Mouse (Mus musculus): ENCODE data around the gene Zfand6.

Gene Zfand6

GRCm38 (mm10) chr7:84594087-84594916, 95.5 kb downstream of the Zfand6 start:
- DNase-seq (ENCODE audit: low spot score), result no peak

DNA sequence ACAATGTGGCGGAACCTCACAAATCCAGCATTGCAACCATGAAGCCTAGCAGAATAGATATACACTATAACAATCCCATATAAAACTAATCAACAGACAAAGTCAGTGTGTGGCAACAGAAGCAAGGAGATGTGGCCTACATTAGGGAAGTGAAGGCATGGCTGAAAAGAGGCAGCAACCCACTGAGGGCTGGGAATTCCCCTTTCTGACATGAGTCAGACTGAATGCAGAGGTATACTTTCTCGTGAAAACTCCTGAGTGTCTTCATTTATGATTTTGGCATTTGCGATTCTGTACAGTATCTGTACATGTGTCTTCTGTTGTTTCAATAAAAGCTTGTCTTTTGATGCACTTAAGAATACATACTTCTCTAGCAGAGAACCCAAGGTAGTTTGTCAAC, 98.4 kb downstream of the Zfand6 start:
- no peak for DNase-seq (ENCODE audit: low spot score)

- DNase-seq (ENCODE audit: low spot score), result no peak
These were observed 99.1 kb downstream of the Zfand6 start for GRCm38 (mm10) chr7:84590622-84591021.

DNA sequence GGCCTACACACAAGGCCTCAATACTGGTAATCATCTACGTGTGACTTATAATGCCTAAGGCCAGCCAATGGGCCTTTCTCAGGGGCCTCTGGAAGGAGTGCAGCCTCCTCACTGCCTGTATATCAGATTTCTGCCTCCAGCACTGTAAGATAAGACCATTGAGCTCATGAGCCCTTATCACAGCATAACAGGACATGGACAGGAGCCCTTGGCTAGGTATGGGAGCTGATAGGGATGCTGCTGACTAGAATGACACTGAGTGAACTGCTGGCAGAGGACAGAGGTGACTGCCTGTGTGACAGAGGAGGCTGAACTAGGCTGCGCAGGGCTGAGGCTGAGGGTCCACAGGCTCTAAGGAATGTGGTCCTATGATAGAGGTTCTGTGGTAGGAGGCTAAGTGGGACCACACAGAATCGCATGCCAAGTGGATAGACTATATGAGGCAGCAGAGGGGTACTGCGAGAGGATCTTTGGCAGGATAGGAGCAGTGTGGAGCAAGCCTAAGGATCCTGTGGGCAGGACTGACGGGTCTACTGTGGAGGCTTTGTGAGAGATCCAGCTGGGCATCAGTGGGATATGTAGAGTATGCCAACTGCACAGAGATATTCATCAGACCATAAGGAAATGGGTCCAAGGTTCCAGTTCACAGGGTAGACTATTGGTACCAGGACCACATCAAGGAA, 102.5 kb downstream of the Zfand6 start:
- DNase-seq (ENCODE audit: low spot score), result no peak

GRCm38 (mm10) chr7:84586360-84587100, 103.2 kb downstream of the Zfand6 start:
- no peak for DNase-seq (ENCODE audit: low spot score)

DNA sequence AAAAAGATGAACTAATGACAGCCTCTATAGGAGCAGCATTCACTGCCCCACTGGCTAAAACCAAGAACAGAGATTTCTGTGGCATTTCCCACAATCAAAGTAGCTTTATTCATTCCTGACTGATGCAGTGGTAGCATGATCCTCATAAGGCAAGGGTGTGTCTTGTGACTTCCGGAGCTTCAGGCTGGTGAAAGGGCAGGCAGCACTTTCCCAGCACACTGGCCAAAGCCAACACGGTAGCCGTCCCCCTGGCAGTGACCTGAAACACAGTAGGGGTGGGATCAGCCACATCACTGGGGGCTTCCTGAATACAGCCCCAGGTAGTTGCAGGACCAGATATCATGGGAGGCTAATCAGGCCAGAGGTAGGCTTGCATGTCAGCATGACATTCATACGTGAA, 104.7 kb downstream of the Zfand6 start:
- DNase-seq (ENCODE audit: low spot score), result no peak

- DNase-seq (ENCODE audit: low spot score), result no peak
These were observed 110.0 kb downstream of the Zfand6 start for GRCm38 (mm10) chr7:84579769-84580168.

DNA sequence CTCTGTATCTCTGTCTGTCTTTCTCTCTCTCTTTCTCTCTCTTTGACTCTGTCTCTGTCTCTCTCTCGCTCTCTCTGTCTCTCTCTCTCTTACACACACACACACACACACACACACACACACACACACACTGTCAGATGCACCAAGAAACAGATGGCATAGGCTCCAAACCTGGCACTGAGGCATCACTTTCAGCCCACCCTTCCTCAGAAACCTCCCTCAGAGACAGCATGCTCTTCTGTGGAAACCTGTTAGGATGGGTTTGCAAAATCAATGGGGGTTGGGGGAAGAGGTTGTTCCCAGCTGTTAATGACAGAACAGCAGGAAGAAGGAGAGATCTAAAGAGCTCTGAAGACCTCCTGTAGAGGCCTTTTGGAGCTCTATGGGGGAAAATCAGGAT, 110.9 kb downstream of the Zfand6 start:
- no peak for DNase-seq (ENCODE audit: low spot score)

GRCm38 (mm10) chr7:84577034-84577433, 112.7 kb downstream of the Zfand6 start:
- DNase-seq (ENCODE audit: low spot score), result no peak

DNA sequence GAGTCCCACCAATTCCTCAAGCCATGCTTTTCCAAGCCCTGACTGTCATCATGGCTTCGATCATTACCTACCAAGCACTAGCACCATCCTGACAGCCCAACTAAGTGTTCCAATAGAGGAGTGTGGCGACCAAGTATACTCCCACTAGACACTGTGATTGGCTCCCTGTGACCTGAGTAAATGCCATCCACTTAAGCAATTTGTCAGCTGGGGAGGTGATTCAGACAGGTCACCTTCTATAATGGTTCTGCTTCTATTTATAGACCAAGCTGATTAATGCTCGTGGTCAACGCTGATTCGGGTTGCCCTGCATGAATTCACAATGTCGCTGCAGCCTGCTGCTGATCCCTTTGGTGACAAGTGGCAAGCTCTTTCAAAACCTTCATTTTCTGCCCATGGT, 123.6 kb downstream of the Zfand6 start:
- no peak for DNase-seq (ENCODE audit: low spot score)

DNA sequence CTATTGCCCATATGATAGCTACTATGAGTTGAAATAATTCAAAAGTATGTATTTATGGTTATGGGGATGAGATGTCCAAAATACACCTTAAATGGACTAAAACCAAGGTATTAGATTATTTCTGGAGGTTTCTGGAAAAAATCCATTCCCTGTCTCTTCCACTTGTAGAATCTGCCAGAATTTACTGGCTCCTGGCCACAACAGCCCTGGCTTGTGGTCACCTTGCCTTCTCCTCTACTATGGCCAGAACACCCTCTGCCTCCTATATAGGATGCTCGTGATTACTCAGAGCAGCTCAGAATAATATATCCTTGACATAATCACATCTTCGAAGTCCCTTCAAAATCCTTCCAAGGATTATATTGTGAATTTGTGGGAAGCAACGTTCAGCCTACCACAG, 125.5 kb downstream of the Zfand6 start:
- no peak for DNase-seq (ENCODE audit: low spot score)

All from ovary, postnatal 36 days (tissue).